Mouse (Mus musculus): ENCODE data around the gene Topors.
"Not testable (repeated sequence)": the region's sequence is repeated elsewhere in the genome, so short reads cannot be mapped to it uniquely, and the experiment has no call there.

The Topors gene

GRCm38 (mm10) chr4:40269430-40270032 is at the start of gene Topors, which contains the start of gene Smim27:
Gene Topors (minus strand): TSS chr4:40269850.
Gene Smim27 (plus strand): TSS chr4:40269579.
- peak; percentile 98 for DNase-seq

- no peak for DNase-seq
Observed at GRCm38 (mm10) chr4:40317404-40317803, 47.8 kb upstream of the Topors start.

DNA sequence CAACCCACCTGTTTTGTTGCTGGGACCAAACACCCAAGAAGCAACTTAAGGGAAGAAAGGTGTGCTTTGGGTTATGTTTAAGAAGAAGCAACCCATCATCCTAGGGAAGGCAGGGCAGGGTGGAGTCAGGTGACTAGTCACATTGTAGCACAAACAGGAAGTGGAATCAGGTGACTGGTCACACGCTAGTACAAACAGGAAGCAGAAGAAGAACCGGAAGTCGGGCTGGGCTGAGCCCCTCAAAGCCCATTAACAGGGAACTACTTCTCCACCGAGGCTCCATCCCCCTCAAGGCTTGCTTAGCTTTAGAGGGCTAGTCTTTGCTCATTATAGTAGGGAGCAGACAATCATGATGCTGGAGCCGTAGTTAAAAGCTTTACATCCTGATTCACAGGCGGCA is 43.4 kb upstream of the Topors start:
- no peak for DNase-seq

- DNase-seq: no peak
Observed at GRCm38 (mm10) chr4:40312213-40312612, 42.6 kb upstream of the Topors start.

GRCm38 (mm10) chr4:40310796-40311383 is 41.2 kb upstream of the Topors start:
- no peak for DNase-seq

DNA sequence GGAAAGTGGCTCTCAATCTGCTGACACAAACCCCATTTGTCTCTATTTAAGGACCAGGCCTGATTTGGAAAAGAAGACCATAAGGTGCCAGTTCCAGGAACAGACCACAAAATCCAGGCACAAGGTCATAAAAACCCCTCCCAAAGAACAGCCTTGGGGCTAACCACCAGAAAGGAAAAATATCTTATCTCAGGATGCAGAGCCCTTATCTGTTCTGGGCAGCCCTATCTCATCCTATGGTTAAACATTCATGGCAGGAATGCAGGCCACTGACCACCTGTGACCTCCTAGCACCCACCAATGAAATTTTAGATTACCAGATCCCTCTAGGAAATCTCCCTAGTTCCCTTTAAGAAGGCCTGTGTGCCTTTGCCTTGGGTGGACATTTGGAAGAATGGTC is 40.0 kb upstream of the Topors start:
- no peak for DNase-seq

GRCm38 (mm10) chr4:40302445-40303125 is 32.9 kb upstream of the Topors start:
- no peak for DNase-seq

- DNase-seq: peak; percentile 72
Observed at GRCm38 (mm10) chr4:40301076-40301789, 31.6 kb upstream of the Topors start.

DNA sequence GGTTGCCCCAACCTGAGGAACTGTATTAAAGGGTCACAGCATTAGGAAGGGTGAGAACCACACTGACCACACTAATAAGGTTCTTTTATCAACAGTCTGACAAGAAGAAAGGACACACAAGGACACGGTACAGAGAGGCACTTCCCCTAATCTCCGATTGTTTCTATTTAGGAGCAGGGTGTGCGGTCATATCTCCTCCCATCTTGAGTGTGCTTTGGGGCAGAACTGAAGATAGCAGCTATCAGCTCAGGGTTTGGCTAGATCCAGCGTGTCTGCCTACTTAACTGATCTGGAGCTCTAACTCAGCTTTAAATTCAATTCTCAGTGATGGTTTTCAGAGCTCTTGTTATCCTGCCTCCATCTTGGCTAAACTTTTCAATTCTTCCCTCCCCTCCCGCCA is 29.5 kb upstream of the Topors start:
- DNase-seq: no peak

GRCm38 (mm10) chr4:40291511-40291910 is 21.9 kb upstream of the Topors start:
- not testable (repeated sequence) for DNase-seq

DNA sequence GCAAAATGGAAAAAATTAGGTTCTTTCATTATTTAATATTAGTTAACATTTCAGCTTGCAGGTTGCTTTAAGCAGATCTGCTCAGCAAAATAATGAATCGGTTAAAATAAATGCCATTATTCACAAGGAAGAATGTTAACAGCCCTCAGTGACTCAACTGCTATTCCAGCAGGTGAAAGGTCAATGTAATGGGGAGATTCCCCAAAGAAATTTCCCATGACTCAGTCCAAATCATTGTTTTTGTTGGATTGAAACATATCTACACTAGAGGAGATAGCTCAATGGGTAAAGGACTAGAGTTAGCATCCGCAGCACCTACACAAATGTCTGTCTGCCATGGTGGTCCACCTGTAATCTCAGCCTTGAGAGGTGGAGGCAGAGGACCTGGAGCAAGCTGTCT is 19.4 kb upstream of the Topors start:
- DNase-seq: no peak

GRCm38 (mm10) chr4:40287415-40287814 is 17.8 kb upstream of the Topors start:
- DNase-seq: no peak

- DNase-seq: peak; percentile 74
Observed at GRCm38 (mm10) chr4:40285582-40285981, 15.9 kb upstream of the Topors start.

DNA sequence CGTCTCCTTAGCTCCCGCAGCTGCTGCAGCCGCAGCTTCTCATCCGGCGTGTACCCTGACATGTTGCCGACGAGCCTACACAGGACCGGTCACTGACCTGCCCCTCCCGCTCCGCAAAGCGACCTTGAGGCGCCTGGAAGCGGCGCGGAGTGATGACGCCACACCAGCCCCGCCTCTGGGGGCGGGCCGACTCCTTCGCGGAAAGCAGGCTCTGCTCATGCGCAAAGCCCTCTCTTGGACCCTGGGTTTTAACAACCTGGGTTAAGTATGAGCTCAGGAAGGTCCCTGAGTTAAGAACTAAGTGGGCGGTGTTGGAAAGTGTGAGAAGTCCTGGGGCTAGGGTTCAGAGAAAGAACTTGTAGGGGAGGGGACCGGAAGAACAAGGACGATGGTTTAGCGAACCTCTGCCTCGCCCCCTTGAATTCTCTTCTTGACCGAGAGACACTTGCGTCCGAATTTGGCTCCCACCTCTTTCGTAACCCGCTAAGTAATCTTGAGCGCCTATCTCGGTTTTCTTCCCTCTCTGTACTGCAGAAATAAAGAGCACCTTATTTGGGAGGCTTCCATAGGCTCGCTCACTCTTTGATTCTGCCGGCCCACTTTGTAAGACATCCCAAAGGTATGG is 9.7 kb upstream of the Topors start, which contains the start of gene Ndufb6:
Gene Ndufb6, minus strand, starts transcription at position 146 of the 625 bp plus-strand sequence.
- peak; percentile 93 for DNase-seq

- DNase-seq: no peak
Observed at GRCm38 (mm10) chr4:40278880-40279275, 9.2 kb upstream of the Topors start.

- DNase-seq: no peak
Observed at GRCm38 (mm10) chr4:40268835-40269234, 815 bp downstream of the Topors start.

- peak; percentile 92 for DNase-seq
Observed at GRCm38 (mm10) chr4:40268204-40268813, 1.3 kb downstream of the Topors start.

DNA sequence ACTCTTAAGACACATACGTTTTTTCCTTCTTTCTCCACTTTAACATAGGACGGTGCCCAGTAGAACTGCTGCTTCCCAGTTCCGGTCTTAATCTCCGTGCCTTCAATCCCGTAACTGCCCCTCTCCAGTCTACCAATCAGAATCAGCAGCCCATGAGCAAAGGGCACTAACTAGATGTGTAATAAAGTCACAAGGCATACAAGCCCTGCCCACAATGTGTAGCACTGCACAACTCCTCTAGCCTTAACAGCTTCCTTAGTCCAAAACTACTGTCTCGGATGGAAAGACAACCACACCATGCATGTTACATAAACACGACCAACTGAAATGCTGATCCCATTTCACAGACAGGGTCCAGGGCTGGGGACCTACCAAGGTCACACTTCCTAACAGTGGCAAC is 2.0 kb downstream of the Topors start:
- peak; percentile 59 for DNase-seq

GRCm38 (mm10) chr4:40264321-40264720 is 5.3 kb downstream of the Topors start:
- no peak for DNase-seq

DNA sequence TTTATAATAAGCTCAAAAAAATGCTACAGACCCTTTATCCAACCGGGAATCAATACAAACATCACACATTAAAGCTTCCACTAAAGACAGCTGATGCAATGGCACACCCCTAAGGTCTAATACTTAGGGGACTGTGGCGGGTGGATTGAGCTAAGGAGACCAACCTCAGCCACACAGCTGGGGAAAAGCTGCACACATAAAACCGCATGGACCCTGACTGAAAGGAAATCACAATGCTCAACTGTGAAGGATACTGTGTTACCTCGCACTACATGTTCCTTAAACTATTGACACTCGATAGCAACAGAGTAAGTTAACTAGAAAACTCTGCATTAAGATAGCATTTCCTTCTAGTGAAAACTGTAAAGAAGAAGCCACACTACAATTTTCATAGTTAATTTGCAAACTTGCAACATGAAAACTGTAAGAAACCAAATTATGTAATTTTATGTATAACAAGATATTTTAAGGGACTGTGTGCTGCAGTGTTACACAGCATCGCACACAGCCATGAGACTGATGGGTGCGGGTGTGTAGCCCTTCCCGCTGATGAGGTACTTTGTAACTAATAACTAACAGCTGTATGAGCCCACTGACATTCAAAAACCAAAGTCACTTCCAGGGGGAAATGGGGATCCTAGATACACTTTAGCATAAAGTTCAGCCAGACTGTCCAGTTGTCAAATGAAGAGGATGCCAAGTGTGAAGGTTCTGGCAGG is 15.1 kb downstream of the Topors start:
- no peak for DNase-seq

- no peak for DNase-seq
Observed at GRCm38 (mm10) chr4:40253766-40254165, 15.9 kb downstream of the Topors start.

DNA sequence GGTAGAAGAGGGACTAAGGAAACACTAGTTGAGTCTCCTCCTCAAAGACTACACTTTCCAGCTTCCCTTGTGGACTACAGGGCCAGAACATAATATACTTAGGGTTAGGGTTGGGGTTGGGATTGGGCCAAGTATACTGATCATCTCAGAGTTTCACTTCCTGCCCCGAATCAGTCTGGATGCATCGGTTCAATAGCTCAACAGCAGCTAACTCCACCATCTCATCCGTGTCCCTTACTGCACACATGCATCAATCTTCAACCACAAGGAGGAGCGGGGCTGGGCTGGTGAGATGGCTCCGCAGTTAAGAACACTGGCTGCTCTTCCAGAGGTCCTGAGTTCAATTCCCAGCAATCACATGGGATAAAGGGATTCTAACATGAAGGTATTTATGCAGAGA is 18.7 kb downstream of the Topors start:
- DNase-seq: no peak
